Mouse (Mus musculus) left cerebral cortex, postnatal 10 days (tissue): ENCODE measurements around the gene Rarres1. TPM values are rescaled to one million over a fixed set of nuclear protein-coding genes. Genes with fewer than 3 reads are reported as not detected.

Experiments used
- DNase-seq, 2 experiments: peaks; one replicate each; pipeline ENCODE4 v3.0.0; 2021 to 2022; ENCODE audit warnings: low spot score in 2 of 2, mixed read lengths in 1 of 2; ENCODE audit errors: extremely low spot score in 1 of 2
- intact Hi-C: fragments of 180-260 bp; cut with DNase I; formaldehyde crosslinking; loops from one replicate; pipeline ENCODE4 v1.15.1; 2025
- total RNA-seq, 2 experiments: library from RNA; stranded (reverse); gene quantifications; 2 replicates each; pipeline ENCODE4 v1.2.3; 2021

Rarres1 gene
- total RNA-seq, 2 experiments from 2014 or later = 1.5 to 1.6 TPM

- DNase-seq = peak in 1 of 2 experiments; percentile 41
- intact Hi-C loops = no loop called here
These were observed 64.6 kb downstream of the Rarres1 start for GRCm38 (mm10) chr3:67450601-67451210.

- intact Hi-C loops = no loop called here
- DNase-seq = no peak
These were observed 65.7 kb downstream of the Rarres1 start for GRCm38 (mm10) chr3:67449660-67450059.

- intact Hi-C loops = no loop called here
These were observed 68.2 kb downstream of the Rarres1 start for GRCm38 (mm10) chr3:67447143-67447542.

GRCm38 (mm10) chr3:67434011-67434410 is 81.3 kb downstream of the Rarres1 start:
- intact Hi-C loops = loop anchor here (5.0 to 10.0 kb wide), 2 partner anchors 43 to 131 kb away; no protein-coding TSS in a partner anchor
- DNase-seq = no peak

More at GRCm38 (mm10) chr3:67447143-67447542, 68.2 kb downstream of the Rarres1 start:
- DNase-seq = no peak

- intact Hi-C loops = loop anchor here (5.0 to 10.0 kb wide), 3 partner anchors 47 to 135 kb away; no protein-coding TSS in a partner anchor
These were observed 85.3 kb downstream of the Rarres1 start, which contains the start of gene Gfm1 for GRCm38 (mm10) chr3:67429999-67430380. Gene Gfm1, plus strand, starts transcription at chr3:67430096.

GRCm38 (mm10) chr3:67429338-67429998 is 85.9 kb downstream of the Rarres1 start:
- no peak for DNase-seq
- intact Hi-C loops = loop anchor here (5.0 kb wide), 1 partner anchor 77 kb away; no protein-coding TSS in a partner anchor

More at GRCm38 (mm10) chr3:67429999-67430380, 85.3 kb downstream of the Rarres1 start, which contains the start of gene Gfm1:
- DNase-seq = peak; percentile 89 to 93

Other genes with a start within 250 kb of the Rarres1 start
- 1 to 10 TPM; 3.1 TPM for gene Mlf1, start 141.4 kb downstream of the Rarres1 start, total RNA-seq
- gene Gm17402, start 140.4 kb downstream of the Rarres1 start, total RNA-seq = not detected
- gene Gfm1, start 85.4 kb downstream of the Rarres1 start, total RNA-seq = 10 to 100 TPM; 46.3 to 48.6 TPM
- gene Lxn, start 51.6 kb downstream of the Rarres1 start, total RNA-seq = 10 to 100 TPM; 47.7 to 52.1 TPM
- gene Mfsd1, start 67.2 kb upstream of the Rarres1 start, total RNA-seq = 10 to 100 TPM; 36.9 to 40.9 TPM